ENCODE assay signal across 21 mouse cellular contexts in genomic region chr10:76727301-76727700, GRCm38 (mm10). TPM values are rescaled to one million over a fixed set of nuclear protein-coding genes. Genes with fewer than 3 reads are reported as not detected.
A peak's percentile ranks its signal among the peaks of the same experiment; 100 is the strongest.
DNase-seq lines count a peak whose midpoint lies in the region; ATAC-seq and TF ChIP-seq lines count a peak whose summit lies in the region.
"Had no signal": no experiment of that assay in that cellular context is flagged by ENCODE, and none has a peak within 500 bp of the region (broad histone marks: within the 10 kb centered on the region; RNA-seq: fewer than 3 reads in every experiment).

No protein-coding gene starts in this region.

- H3K9me3 ChIP-seq in lung, embryonic 14.5 days (ENCODE audit: low read depth, low read length) = no peaks in the 10 kb centered on the region
- no peaks in the 10 kb centered on the region for H3K9me3 ChIP-seq in stomach, embryonic 16.5 days (replicated peaks; ENCODE audit: control insufficient read depth, low read length)
- H3K9me3 ChIP-seq: forebrain, embryonic 12.5 days; kidney, embryonic 15.5 days had no signal

- H3K27me3 ChIP-seq in lung, embryonic 14.5 days (ENCODE audit: insufficient read depth, low read length) = no peaks in the 10 kb centered on the region
- no peaks in the 10 kb centered on the region for H3K27me3 ChIP-seq in stomach, embryonic 16.5 days (ENCODE audit: control insufficient read depth, insufficient read depth, low read length)
- H3K27me3 ChIP-seq: kidney, embryonic 15.5 days; Patski had no signal

- H3K4me1 ChIP-seq in lung, embryonic 14.5 days (ENCODE audit: insufficient read depth) = peaks cover 27% of the 10 kb centered on the region
- peaks cover 38% of the 10 kb centered on the region for H3K4me1 ChIP-seq in stomach, embryonic 16.5 days (ENCODE audit: control insufficient read depth, insufficient read depth, low read length)
- H3K4me1 ChIP-seq: forebrain, embryonic 12.5 days had no signal

- 74% methylated on average over 7 of the region's 7 CpGs for WGBS in lung, embryonic 14.5 days
- WGBS in stomach, embryonic 16.5 days = 78% methylated on average over 7 of the region's 7 CpGs

- TF ChIP-seq CTCF in lung, embryonic 14.5 days (IDR thresholded peaks at IDR 0.05; ENCODE audit: low read depth) = no peak

- H3K9ac ChIP-seq in lung, embryonic 14.5 days = no peak overlapping the region
- no peak overlapping the region; the same call in 1 of the 2 replicates for H3K9ac ChIP-seq in stomach, embryonic 16.5 days (ENCODE audit: low read length)
- H3K9ac ChIP-seq: forebrain, embryonic 12.5 days; kidney, embryonic 15.5 days had no signal

- H3K4me2 ChIP-seq in lung, embryonic 14.5 days = no peak overlapping the region
- no peak overlapping the region for H3K4me2 ChIP-seq in stomach, embryonic 16.5 days (ENCODE audit: low read depth, low read length)
- H3K4me2 ChIP-seq: forebrain, embryonic 12.5 days; kidney, embryonic 15.5 days had no signal

- peaks cover 14% of the 10 kb centered on the region for H3K36me3 ChIP-seq in lung, embryonic 14.5 days (ENCODE audit: insufficient read depth)
- H3K36me3 ChIP-seq in stomach, embryonic 16.5 days (ENCODE audit: control insufficient read depth, insufficient read depth, low read length) = peaks cover 6% of the 10 kb centered on the region; the same call in 1 of the 2 replicates
- H3K36me3 ChIP-seq: forebrain, embryonic 12.5 days; kidney, embryonic 15.5 days had no signal

- intact Hi-C loops in heart, postnatal 36 days (cut with DNase I) = no loop called here
- intact Hi-C loops in left cerebral cortex, postnatal 4 days (cut with DNase I) = no loop called here

- ATAC-seq in lung, embryonic 14.5 days (ENCODE audit: insufficient read depth) = no peak
- no peak for ATAC-seq in stomach, embryonic 16.5 days (ENCODE audit: insufficient read depth, low FRiP score)
- ATAC-seq: CD4-positive, CD25-positive, alpha-beta regulatory T cell, adult 4 months; hindbrain, embryonic 16.5 days; intestine, embryonic 16.5 days; Patski had no signal

- no peak overlapping the region for H3K4me3 ChIP-seq in lung, embryonic 14.5 days (ENCODE audit: low read depth, low read length)
- H3K4me3 ChIP-seq in stomach, embryonic 16.5 days (replicated peaks; ENCODE audit: low read length) = no peak overlapping the region
- H3K4me3 ChIP-seq: forebrain, embryonic 12.5 days; kidney, embryonic 15.5 days had no signal

- DNase-seq in heart, adult 11 months = peak; percentile 90
- no peak for DNase-seq in heart, postnatal 36 days
- no peak for DNase-seq in lung, embryonic 14.5 days
- DNase-seq in lung, postnatal 25 days (ENCODE audit: low spot score) = no peak
- DNase-seq in thymus, postnatal 4 days = peak; percentile 3
- no peak for DNase-seq in thymus, adult 18-20 months
- DNase-seq in left cerebral cortex, postnatal 4 days = no peak
- DNase-seq: adrenal gland, adult 8-10 months; cerebellum, postnatal 14 days; gastrocnemius, postnatal 10 days; right cerebral cortex, postnatal 4 days; thymus, postnatal 14 days had no signal

- H3K27ac ChIP-seq in lung, embryonic 14.5 days (ENCODE audit: low read depth) = peak overlapping the region; percentile 15; the same call in 1 of the 2 replicates
- H3K27ac ChIP-seq in stomach, embryonic 16.5 days (ENCODE audit: low read length) = peak overlapping the region; percentile 88; the same call in 1 of the 2 replicates
- H3K27ac ChIP-seq: forebrain, embryonic 12.5 days had no signal

RNA-seq across cellular contexts. Expression of gene Col6a1, which starts 1.3 kb away (rescaled TPM):
- total RNA-seq in heart, postnatal 36 days (2021) = 10 to 100 TPM; 69.8 to 78.5 TPM
- polyA plus RNA-seq in lung, embryonic 14.5 days (2014; fragmentation: Nextera tagmentation; extraction: Ambion mirVana) = 215 and 226 TPM in 2 replicates
- polyA plus RNA-seq in stomach, embryonic 16.5 days (2015; fragmentation: Nextera tagmentation; extraction: Ambion mirVana) = 433 and 468 TPM in 2 replicates
- total RNA-seq in left cerebral cortex, postnatal 4 days (2021) = 10 to 100 TPM; 18.6 to 19.2 TPM
- total RNA-seq: megakaryocyte-erythroid progenitor cell, adult 5-6 weeks; neutrophil, adult 5-6 weeks had no signal
- polyA plus RNA-seq: CD4-positive, CD25-positive, alpha-beta regulatory T cell, adult 4 months had no signal

Comparison
In these comparisons a context has a peak if more than half of its experiments do, and no peak if none do; other contexts are left out.
1. DNase-seq: peak in heart, adult 11 months (single experiment) and thymus, postnatal 4 days (single experiment); none in heart, postnatal 36 days (0 of 2), lung, embryonic 14.5 days (single experiment), lung, postnatal 25 days (single experiment), thymus, adult 18-20 months (0 of 2) and left cerebral cortex, postnatal 4 days (single experiment).